Mouse (Mus musculus): ENCODE results near the gene Pank4.
A peak's percentile ranks its signal among the peaks of the same experiment; 100 is the strongest.

The Pank4 gene

DNA sequence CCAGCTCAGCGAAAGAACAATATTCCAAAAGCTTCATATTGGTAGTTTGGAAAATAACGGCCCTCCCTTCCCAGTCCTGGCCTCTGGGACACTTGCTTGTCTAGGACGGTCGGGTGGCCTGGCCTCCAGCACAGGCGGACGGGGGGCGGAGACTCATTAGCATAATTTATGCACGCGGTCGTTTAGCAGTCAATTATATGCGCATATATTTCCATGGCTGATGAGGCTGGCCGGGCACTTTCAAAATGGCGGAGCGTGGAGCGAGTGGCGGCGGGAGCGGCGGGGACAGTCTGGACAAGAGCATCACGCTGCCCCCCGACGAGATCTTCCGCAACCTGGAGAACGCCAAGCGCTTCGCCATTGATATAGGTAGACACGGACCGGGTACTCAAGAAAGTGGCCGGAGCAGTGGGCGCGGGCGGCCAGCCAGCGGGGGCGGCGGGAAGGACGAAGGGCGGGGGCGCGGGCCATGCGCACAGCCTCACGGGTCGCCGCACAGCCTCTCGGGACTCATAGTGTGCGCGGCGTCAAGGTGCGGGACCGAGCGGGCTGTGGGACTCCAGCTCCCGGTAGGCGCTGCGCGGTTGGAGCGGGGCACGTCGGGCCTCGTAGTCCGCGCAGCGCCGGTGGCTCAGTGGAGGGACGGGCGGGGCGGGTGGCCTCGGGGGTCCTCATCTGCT is at the start of gene Pank4:
Gene Pank4 (plus strand): TSS at position 223 of the 680 bp plus-strand sequence.
- DNase-seq (ENCODE audit: low spot score) = peak; percentile 91

GRCm38 (mm10) chr4:154914252-154914651 is 49.7 kb upstream of the Pank4 start:
- DNase-seq (ENCODE audit: low spot score) = no peak

- DNase-seq (ENCODE audit: low spot score) = no peak
Measured at GRCm38 (mm10) chr4:154914707-154915106, 49.2 kb upstream of the Pank4 start.

DNA sequence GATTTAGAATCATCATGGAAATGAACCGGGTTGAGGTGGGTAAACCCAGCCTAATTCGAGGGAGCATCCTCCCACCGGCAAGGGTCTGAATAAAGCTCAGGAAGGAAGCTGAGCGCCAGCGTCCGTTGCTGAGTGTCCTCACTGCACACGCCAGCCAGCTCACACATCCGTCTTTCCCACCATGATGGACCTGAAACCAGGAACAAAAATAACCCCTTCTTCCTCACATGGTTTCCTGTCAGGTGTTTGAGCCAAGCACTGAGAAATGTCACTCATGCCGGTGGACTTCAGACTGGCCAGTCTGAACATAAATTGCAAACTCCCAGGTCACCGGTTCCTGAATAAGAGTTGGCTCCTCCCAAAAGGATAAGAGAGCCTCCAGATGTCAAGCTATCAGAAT is 48.6 kb upstream of the Pank4 start:
- DNase-seq (ENCODE audit: low spot score) = no peak

- no peak for DNase-seq (ENCODE audit: low spot score)
Measured at GRCm38 (mm10) chr4:154916662-154917061, 47.3 kb upstream of the Pank4 start.

GRCm38 (mm10) chr4:154922291-154922690 is 41.6 kb upstream of the Pank4 start:
- DNase-seq (ENCODE audit: low spot score) = no peak

- no peak for DNase-seq (ENCODE audit: low spot score)
Measured at GRCm38 (mm10) chr4:154922931-154923330, 41.0 kb upstream of the Pank4 start.

DNA sequence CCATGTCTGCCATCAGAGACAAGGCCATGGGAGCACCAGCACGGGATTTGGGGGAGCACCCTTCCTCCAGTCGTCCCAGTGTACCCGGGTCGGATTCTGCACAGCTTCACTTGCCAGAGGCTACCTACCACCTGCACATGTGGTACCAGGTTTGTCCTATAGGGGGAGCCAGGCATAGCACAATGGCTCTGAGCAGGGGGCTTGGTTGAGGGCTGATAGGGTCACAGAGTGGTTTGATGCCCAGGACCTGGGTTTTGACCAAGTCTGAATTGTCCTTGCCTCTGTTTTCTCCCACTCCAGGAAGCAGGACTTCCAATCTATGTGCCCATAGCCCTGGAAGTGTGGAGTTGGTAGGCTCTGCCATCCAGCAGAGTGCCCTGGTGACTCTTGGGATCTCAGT is 38.5 kb upstream of the Pank4 start:
- DNase-seq (ENCODE audit: low spot score) = no peak

DNA sequence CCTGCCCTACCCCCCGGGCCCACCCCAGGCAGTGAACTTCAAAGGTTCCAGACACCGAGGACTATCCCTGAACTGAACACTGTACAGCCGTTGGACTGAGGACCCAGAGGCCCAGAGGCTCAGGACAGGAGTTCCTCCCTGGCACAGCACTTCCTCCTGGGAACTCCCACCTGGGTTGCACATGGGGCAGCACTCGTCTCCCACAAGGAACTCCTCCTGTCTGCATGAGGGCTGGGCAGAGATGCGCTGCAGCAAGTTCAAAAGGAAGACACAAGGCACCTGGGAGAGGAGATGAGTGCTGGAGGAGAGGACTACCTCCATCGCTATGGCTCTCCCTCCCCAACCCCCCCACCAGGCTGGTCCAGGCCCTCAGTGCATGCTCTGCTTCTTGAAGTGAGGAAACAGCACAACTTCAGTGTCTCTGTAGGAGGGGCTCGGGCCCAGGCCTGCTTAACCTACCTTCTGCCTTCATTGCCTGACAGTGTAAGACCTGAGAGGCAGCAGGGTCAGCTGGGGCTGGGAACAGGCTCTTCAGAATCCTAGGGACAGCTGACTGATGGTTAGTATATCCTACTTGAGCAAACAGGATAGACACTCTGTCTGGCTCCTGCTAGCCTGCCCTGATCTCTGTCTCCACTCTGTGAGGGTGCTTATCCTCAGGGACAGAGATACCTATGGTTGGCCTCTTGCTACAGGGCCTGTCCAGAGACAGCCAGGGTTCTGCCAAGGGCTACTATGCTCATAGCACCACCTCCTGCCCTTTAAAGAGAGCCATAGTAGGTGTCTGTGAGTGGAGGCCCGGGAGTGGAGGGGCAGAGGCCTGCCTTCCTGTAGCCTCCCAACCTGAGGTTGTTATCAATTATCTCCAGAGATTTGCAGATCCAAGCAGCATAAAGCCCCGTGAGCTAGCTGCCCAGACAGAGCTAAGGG is 36.7 kb upstream of the Pank4 start:
- DNase-seq (ENCODE audit: low spot score) = no peak

- peak; percentile 55 for DNase-seq (ENCODE audit: low spot score)
Measured at GRCm38 (mm10) chr4:154927899-154928337, 36.0 kb upstream of the Pank4 start.

DNA sequence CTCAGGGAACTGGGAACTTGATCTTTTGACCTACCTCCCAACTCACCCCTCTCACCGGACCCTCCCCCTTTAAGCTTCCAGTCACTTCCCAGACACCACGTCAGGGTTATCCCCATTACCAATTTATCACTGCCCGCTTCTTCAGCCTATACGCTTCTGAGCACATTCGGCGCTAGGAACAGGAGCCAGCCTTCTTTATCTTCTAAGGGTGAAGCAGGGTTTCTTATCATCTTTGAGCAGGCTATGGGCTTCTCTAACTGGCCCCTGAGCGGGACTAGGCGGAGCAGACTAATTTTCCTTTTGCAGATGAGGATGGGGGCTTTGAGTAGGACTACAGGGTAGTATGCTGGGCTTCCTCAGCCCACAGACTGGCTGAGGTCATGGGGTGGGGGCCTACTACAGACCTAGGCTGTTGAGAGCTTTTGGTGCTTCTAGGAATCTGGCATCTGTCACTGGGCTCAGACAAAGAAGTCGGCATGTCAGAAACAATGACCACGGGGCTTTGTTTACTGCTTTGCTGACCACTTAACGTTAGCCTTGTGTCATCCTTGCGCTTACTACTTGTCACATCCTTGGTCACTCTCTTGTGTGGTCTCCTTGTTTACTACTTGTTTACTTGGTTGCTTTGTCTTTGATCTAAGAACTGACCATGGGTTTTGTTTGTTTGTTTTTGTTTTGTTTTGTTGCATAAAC is 35.4 kb upstream of the Pank4 start, which contains the start of gene Tnfrsf14:
Gene Tnfrsf14 (minus strand): TSS at position 169 of the 693 bp plus-strand sequence.
- no peak for DNase-seq (ENCODE audit: low spot score)

- no peak for DNase-seq (ENCODE audit: low spot score)
Measured at GRCm38 (mm10) chr4:154929088-154929660, 34.7 kb upstream of the Pank4 start.

- no peak for DNase-seq (ENCODE audit: low spot score)
Measured at GRCm38 (mm10) chr4:154933306-154933907, 30.5 kb upstream of the Pank4 start.

GRCm38 (mm10) chr4:154934800-154935199 is 29.1 kb upstream of the Pank4 start:
- no peak for DNase-seq (ENCODE audit: low spot score)

GRCm38 (mm10) chr4:154935788-154936187 is 28.1 kb upstream of the Pank4 start:
- no peak for DNase-seq (ENCODE audit: low spot score)

DNA sequence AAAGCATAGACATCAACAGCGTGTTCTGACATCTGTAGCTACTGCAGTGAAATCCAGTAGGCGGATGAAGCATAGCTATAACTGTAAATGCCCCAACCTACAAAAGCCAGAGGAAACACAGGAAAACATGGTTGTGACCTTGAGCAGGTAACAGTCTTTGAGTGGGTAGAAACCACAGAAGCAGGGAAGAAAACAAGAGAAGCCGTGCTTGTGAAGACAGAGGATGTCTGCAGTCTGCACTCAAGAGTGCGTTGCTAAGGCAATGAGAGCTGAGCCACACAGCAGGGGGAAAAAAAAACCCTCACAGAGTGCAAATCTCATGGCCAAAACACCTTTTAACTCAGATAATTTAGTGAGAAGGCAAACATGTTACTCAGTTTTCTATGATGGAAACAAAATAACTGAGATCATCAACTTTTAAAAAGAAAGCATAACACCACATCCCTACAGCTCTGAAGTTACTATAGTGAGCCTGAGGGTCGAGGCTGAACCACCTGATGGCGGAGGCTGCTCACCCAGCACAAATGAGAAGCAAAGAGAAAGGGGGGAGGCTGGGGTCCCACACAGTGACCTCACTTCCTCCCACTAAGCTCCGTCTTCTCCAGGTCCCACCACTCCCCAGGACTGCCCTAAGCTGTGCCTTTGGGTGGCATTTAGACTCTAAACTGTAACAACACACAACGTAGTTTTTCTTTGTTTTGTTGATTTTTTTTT is 27.2 kb upstream of the Pank4 start:
- no peak for DNase-seq (ENCODE audit: low spot score)

GRCm38 (mm10) chr4:154937746-154938145 is 26.2 kb upstream of the Pank4 start:
- DNase-seq (ENCODE audit: low spot score) = no peak

GRCm38 (mm10) chr4:154940156-154940555 is 23.8 kb upstream of the Pank4 start:
- DNase-seq (ENCODE audit: low spot score) = no peak

DNA sequence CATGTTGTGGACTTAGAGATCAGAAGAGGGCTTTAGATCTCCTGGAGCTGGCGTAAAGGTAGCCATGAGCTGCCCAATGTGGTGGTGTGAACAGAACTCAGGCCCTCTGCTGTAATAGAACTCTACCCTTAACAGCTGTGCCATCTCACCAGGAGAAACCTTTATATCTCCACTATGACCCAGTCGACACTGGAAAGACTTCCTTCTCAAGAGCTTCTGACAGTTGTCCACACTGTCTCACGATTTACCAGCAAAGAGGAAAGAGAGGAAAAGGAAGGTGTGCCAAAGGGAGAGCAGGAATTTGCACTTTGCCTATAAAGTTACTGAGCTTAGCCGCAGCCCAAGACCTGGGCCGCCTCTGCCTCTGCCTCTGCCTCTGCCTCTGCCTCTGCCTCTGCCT is 22.1 kb upstream of the Pank4 start:
- no peak for DNase-seq (ENCODE audit: low spot score)

DNA sequence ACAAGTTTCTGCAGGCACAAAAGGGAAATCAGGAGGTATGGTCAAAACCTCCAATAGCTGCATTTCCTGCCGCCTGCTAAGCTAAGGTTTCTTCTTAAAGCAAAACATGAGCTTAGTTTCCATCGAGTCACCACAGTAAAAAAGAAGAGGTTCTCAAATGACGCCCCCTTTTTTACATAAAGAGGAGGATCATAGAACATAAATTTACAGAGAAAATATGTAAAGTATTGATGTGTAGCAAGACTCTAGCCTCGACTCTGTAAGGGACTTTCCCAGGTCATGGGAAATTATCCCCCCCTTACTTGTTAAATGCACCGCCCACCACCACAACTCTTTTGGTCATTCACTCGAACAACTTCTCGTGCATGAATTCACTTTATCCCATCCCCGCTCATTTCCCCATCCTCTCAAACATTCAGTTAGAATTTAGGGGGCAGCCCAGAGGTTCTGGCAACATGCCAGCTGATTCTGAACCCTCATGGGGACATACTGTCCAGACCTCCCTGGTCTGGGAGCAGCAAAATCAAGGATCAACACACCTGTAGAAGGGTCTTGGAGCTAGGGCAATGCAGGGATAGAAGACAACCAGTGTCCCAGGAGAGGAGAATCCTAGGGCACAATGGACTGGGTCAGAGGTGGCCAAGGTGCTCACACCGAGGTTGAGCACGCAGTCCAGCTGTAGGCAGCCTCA is 21.1 kb upstream of the Pank4 start:
- DNase-seq (ENCODE audit: low spot score) = no peak

All from urinary bladder, postnatal 14 days (tissue).